Mouse (Mus musculus) MEL (cell line): ENCODE measurements at regions not wholly inside any gene's neighbourhood (a gene's known extent, or its start where the extent isn't known, plus 50 kb on each side); places are given as distances from the start of the nearest gene placed in this dataset.

Experiments used
- DNase-seq: peaks from one replicate; pipeline ENCODE4 v3.0.0; 2011; ENCODE audit warnings: low read depth, low spot score
- H3K27ac ChIP-seq: 2 replicates; pipeline ENCODE4 v1.5.1; 2012; ENCODE audit warnings: low read depth, mild to moderate bottlenecking, control low read depth, low read length, moderate library complexity; ENCODE audit not compliant: control insufficient read depth
- H3K27me3 ChIP-seq, 2 experiments: fragments of 150-350 bp in 1 of 2; sonication (generic) in 1 of 2; 2 replicates each; pipeline ENCODE4 v1.6.1; 2012; ENCODE audit warnings: low read length in 2 of 2, mild to moderate bottlenecking in 2 of 2, improper control_type of control experiment in 1 of 2, moderate library complexity in 1 of 2; ENCODE audit not compliant: insufficient read depth in 2 of 2, control insufficient read depth in 1 of 2
- H3K36me3 ChIP-seq, 2 experiments: 2 replicates each; pipeline ENCODE4 v1.6.1; 2012 to 2014; ENCODE audit warnings: low read length in 2 of 2, improper control_type of control experiment in 1 of 2, inconsistent platforms in 1 of 2, mild to moderate bottlenecking in 1 of 2; ENCODE audit not compliant: insufficient read depth in 2 of 2, control insufficient read depth in 1 of 2
- H3K4me1 ChIP-seq, 2 experiments: fragments of 150-350 bp in 1 of 2; sonication (generic) in 1 of 2; 2 replicates each; pipeline ENCODE4 v1.6.1; 2012; ENCODE audit warnings: low read length in 2 of 2, improper control_type of control experiment in 1 of 2, mild to moderate bottlenecking in 1 of 2; ENCODE audit not compliant: insufficient read depth in 2 of 2, control insufficient read depth in 1 of 2
- H3K4me3 ChIP-seq, 2 experiments: fragments of 150-350 bp in 1 of 2; sonication (generic) in 1 of 2; 2 replicates each; pipeline ENCODE4 v1.5.1; 2012; ENCODE audit warnings: low read depth in 2 of 2, low read length in 2 of 2, mild to moderate bottlenecking in 2 of 2, moderate library complexity in 2 of 2, control low read depth in 1 of 2, improper control_type of control experiment in 1 of 2; ENCODE audit not compliant: control insufficient read depth in 1 of 2, insufficient read depth in 1 of 2
- H3K79me2 ChIP-seq: 2 replicates; pipeline ENCODE4 v1.6.1; 2012; ENCODE audit warnings: mild to moderate bottlenecking, low read length, moderate library complexity; ENCODE audit not compliant: control insufficient read depth, poor library complexity, insufficient read depth
- H3K9ac ChIP-seq: 2 replicates; pipeline ENCODE4 v1.6.1; 2012; ENCODE audit warnings: low read depth, mild to moderate bottlenecking, control low read depth, low read length, moderate library complexity; ENCODE audit not compliant: control insufficient read depth, poor library complexity, severe bottlenecking
- H3K9me3 ChIP-seq: fragments of 150-350 bp; sonication (generic); replicated peaks from 2 replicates; pipeline ENCODE4 v1.6.1; 2012; ENCODE audit warnings: mild to moderate bottlenecking, low read length, improper control_type of control experiment, moderate library complexity; ENCODE audit not compliant: insufficient read depth
- CHD1 ChIP-seq: IDR thresholded peaks from 2 replicates; pipeline ENCODE4 v1.6.1; 2012; ENCODE audit warnings: low read depth, mild to moderate bottlenecking, inconsistent platforms, low read length, improper control_type of control experiment
- E2F4 ChIP-seq: IDR thresholded peaks from 2 replicates; pipeline ENCODE4 v1.6.1; 2011; ENCODE audit warnings: low read depth, low read length, improper control_type of control experiment, borderline replicate concordance
- EP300 ChIP-seq, 2 experiments: IDR thresholded peaks; 2 replicates each; pipeline ENCODE4 v1.6.1; 2011; ENCODE audit warnings: improper control_type of control experiment in 2 of 2, low read length in 2 of 2, low read depth in 1 of 2, mild to moderate bottlenecking in 1 of 2
- GATA1 ChIP-seq: IDR thresholded peaks from 2 replicates; pipeline ENCODE4 v1.6.1; 2011; ENCODE audit warnings: low read depth, low read length, improper control_type of control experiment
- JUND ChIP-seq: IDR thresholded peaks from 2 replicates; pipeline ENCODE4 v1.6.1; 2011; ENCODE audit warnings: low read depth, mild to moderate bottlenecking, improper control_type of control experiment, low read length
- KAT2A ChIP-seq: conservative IDR thresholded peaks from 2 replicates; pipeline ENCODE4 v1.6.1; 2012; ENCODE audit warnings: low read depth, low read length, improper control_type of control experiment, inconsistent platforms
- MAX ChIP-seq: IDR thresholded peaks from 2 replicates; pipeline ENCODE4 v1.6.1; 2011; ENCODE audit warnings: low read length, improper control_type of control experiment
- MYB ChIP-seq: IDR thresholded peaks from 2 replicates; pipeline ENCODE4 v1.6.1; 2011; ENCODE audit warnings: mild to moderate bottlenecking, low read depth, low read length, improper control_type of control experiment
- MYC ChIP-seq: IDR thresholded peaks from 2 replicates; pipeline ENCODE4 v1.6.1; 2011; ENCODE audit warnings: low read depth, mild to moderate bottlenecking, low read length, improper control_type of control experiment, moderate library complexity
- NELFE ChIP-seq: IDR thresholded peaks from 2 replicates; pipeline ENCODE4 v1.6.1; 2011; ENCODE audit warnings: low read depth, low read length, improper control_type of control experiment
- RCOR1 ChIP-seq: IDR thresholded peaks from 2 replicates; pipeline ENCODE4 v1.6.1; 2012; ENCODE audit warnings: low read depth, mild to moderate bottlenecking, inconsistent platforms, low read length, improper control_type of control experiment
- SMC3 ChIP-seq: IDR thresholded peaks from 2 replicates; pipeline ENCODE4 v1.6.1; 2011; ENCODE audit warnings: low read depth, low read length, improper control_type of control experiment
- TAL1 ChIP-seq: IDR thresholded peaks from 2 replicates; pipeline ENCODE4 v1.6.1; 2012; ENCODE audit warnings: mild to moderate bottlenecking, inconsistent platforms, low read length, moderate library complexity, mixed read lengths
- TCF12 ChIP-seq: IDR thresholded peaks from 2 replicates; pipeline ENCODE4 v1.6.1; 2014; ENCODE audit warnings: low read depth, mild to moderate bottlenecking, inconsistent platforms, low read length, improper control_type of control experiment, moderate library complexity
- USF2 ChIP-seq, 2 experiments: IDR thresholded peaks; 2 replicates each; pipeline ENCODE4 v1.6.1; 2011 to 2012; ENCODE audit warnings: improper control_type of control experiment in 2 of 2, low read length in 2 of 2, borderline replicate concordance in 1 of 2, inconsistent platforms in 1 of 2, low read depth in 1 of 2, mild to moderate bottlenecking in 1 of 2; ENCODE audit not compliant: insufficient read depth in 1 of 2
- ZC3H11A ChIP-seq: IDR thresholded peaks from 2 replicates; pipeline ENCODE4 v1.6.1; 2012; ENCODE audit warnings: low read depth, mild to moderate bottlenecking, inconsistent platforms, low read length, improper control_type of control experiment
- ZNF384 ChIP-seq: IDR thresholded peaks from 2 replicates; pipeline ENCODE4 v1.6.1; 2012; ENCODE audit warnings: low read depth, mild to moderate bottlenecking, inconsistent platforms, low read length, improper control_type of control experiment

- no peak overlapping the region for H3K27ac ChIP-seq
- no peaks in the 10 kb centered on the region for H3K9me3 ChIP-seq
- H3K27me3 ChIP-seq = no peaks in the 10 kb centered on the region
- TF ChIP-seq RCOR1 (no peak), SMC3 (no peak), NELFE (no peak), MAX (no peak)
- TF ChIP-seq, all 39 proteins: peak for 0
- DNase-seq = no peak
- Histone ChIP-seq H3K4me3 (no peak overlapping the region), H3K9ac (no peak overlapping the region), H3K36me3 (no peaks in the 10 kb centered on the region), H3K4me1 (no peaks in the 10 kb centered on the region), H3K79me2 (no peaks in the 10 kb centered on the region)
These were observed 981.1 kb downstream of the Slc22a22 start for GRCm38 (mm10) chr15:56496355-56496754.

- Histone ChIP-seq H3K36me3 (no peaks in the 10 kb centered on the region), H3K27ac (no peak overlapping the region), H3K9ac (no peak overlapping the region), H3K27me3 (no peaks in the 10 kb centered on the region), H3K4me3 (no peak overlapping the region), H3K79me2 (no peaks in the 10 kb centered on the region), H3K4me1 (no peaks in the 10 kb centered on the region), H3K9me3 (no peaks in the 10 kb centered on the region)
- DNase-seq = no peak
- no peak for TF ChIP-seq EP300 (IDR thresholded peaks at IDR 0.05; ENCODE audit: low read depth in 1 of 2, low read length in 2 of 2)
- TF ChIP-seq TCF12 = no peak
- no peak for TF ChIP-seq CHD1
- TF ChIP-seq KAT2A = no peak
These were observed 991.5 kb downstream of the Slc22a22 start for GRCm38 (mm10) chr15:56485931-56486330.

DNA sequence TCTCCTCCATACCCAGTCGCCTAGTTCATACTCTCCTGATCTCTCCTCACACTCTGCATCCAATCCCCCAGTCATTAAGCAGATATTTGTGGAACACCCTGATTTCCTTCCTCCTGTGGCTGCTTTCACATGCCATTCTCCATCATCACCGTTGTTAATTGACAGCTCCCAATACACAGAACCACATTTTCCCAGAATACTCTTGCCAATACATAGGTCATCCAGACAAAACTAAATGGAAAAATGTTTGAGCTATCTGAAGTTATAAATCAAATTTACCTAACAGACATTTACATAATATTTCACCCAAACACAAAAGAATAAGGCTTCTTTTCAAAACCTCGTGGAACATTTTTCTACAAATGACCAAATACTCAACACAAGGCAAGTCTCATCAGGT is 992.7 kb downstream of the Slc22a22 start:
- Histone ChIP-seq H3K4me3 (no peak overlapping the region), H3K79me2 (no peaks in the 10 kb centered on the region), H3K4me1 (no peaks in the 10 kb centered on the region), H3K9ac (no peak overlapping the region), H3K27ac (no peak overlapping the region), H3K36me3 (no peaks in the 10 kb centered on the region), H3K9me3 (no peaks in the 10 kb centered on the region), H3K27me3 (no peaks in the 10 kb centered on the region)
- TF ChIP-seq GATA1 (no peak), JUND (no peak), ZC3H11A (no peak), USF2 (IDR thresholded peaks at IDR 0.05; ENCODE audit: borderline replicate concordance in 1 of 2, insufficient read depth in 1 of 2, low read depth in 1 of 2, low read length in 2 of 2) (no peak), MYB (no peak), MYC (no peak), ZNF384 (no peak), TAL1 (no peak), E2F4 (no peak)
- no peak for DNase-seq
